Mouse (Mus musculus) right cerebral cortex, adult 18-20 months (tissue): Measurements from ENCODE around the gene Gm20388.

Source experiments
- DNase-seq: peaks from one replicate; pipeline ENCODE4 v3.0.0; 2022; ENCODE audit warnings: mixed read lengths

Gm20388 gene

GRCm38 (mm10) chr8:120049949-120050348 is 139.3 kb downstream of the Gm20388 start:
- no peak for DNase-seq

DNA sequence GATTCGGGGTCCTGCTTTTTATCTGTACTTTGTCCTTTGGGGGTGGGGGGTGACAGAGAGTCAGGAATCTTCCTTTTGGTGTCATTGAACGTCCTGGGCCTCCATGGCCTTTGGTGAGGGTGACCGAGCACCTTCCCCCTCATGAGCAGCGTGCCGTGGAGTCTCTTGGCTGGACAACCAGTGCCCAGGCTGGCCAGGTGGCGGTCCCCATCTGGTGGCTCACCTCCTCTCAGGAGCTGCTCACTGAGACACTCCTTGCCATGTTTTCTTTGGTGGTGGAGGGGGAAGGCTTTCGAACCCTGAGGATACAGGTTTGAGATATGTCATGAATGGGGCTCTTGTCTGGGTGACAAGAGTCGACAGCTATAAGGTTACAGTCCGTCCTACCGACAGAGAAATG is 139.7 kb downstream of the Gm20388 start:
- no peak for DNase-seq

GRCm38 (mm10) chr8:120051006-120051405 is 140.4 kb downstream of the Gm20388 start:
- DNase-seq = no peak

DNA sequence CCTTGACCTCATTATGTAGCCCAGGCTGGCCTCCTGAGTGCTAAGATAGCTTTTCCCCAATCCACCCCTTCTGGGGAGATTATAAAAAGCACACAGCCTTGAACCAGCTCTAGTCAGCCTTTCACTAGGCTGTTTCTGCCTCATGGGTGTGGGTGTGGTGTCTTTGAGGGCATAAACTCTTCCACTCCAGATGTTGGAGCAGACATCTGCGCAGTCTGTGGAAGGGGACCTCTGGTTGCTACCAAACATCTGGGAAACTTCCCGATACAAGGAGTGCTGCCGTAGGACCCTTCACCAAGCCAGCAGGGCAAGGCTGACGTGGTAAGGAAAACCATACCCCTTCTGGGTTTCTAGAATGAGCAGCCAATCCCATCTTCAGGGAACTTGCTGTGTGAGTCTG is 141.3 kb downstream of the Gm20388 start:
- no peak for DNase-seq

DNA sequence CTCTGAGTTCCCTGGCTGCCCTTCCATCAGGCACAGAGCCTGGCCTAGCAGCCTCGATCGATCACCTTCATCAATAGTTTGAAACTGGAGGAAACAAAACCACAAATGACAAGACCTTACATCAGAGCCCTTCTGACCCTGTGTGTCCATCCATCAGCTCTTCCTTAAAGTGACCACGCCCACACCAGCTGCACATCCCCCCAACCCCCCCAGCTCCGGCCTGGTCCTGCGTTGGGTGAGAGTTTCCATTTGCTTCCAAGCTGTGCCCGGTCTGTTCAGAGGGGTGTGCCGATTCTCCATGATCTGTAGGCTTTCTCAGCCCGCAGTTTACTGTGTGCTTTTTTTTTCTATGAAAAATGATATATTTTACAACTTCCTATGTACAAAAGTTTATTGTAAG is 141.7 kb downstream of the Gm20388 start:
- DNase-seq = no peak

GRCm38 (mm10) chr8:120054833-120055232 is 144.2 kb downstream of the Gm20388 start:
- no peak for DNase-seq

DNA sequence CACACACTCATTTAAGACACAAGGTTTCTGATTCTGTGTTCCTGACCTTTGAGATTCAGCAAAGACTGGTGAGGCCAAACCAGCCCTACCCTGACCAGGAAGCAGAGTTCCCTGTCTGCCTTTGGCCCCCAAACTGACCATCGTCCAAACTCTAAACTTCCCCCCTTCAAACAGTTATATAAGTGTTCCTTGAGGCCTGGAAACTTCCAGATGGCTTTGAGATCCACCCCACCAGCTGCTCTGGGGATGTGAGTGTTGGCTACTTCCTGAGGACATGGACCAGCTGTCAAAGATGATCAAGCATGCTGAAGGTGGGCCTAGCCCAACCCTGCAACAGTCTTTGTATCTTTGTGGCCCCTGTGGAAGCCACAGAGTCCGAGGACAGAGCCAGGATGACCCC is 146.4 kb downstream of the Gm20388 start:
- DNase-seq = no peak

DNA sequence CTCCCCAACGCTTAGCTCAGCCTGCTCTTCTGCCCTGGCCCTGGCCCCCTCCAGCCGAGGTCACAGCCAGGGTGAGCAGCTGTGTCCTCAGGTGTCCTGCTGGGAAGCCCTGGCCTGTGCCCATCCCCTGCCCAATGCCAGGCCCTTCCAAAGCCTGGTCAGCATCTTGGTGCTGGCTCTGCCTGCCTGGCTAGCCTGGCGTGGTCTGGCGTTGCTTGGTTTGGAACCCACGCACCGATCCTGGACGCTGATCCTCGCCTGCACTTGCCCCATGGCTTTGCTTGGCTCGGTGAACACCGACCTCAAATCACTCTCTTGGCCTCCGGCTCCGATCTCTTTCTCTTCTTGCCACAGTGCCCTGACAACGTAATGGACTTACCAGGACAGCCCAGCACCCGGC is 152.1 kb downstream of the Gm20388 start:
- DNase-seq = no peak

DNA sequence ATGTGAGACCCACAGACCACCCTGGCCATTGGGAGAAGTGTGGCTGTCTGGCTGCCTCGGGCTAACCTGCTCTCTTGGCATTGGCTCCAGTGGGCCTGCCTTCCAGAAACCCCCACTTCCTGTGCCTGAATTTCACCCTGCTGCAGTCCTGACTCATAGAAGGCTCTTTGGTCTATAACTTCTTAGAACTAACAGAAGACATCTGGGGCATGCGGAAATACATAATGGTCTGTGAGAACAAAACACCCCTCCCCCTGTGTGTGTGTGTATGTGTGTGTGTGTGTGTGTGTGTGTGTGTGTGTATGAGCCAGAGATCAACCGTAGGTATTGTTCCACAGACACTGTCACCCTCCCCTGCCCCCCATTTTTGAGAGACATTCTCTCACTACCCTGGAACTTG is 152.7 kb downstream of the Gm20388 start:
- DNase-seq = no peak

GRCm38 (mm10) chr8:120065611-120066010 is 155.0 kb downstream of the Gm20388 start:
- no peak for DNase-seq

GRCm38 (mm10) chr8:120066226-120066625 is 155.6 kb downstream of the Gm20388 start:
- DNase-seq = no peak

GRCm38 (mm10) chr8:120067936-120068668 is 157.5 kb downstream of the Gm20388 start:
- DNase-seq = no peak

DNA sequence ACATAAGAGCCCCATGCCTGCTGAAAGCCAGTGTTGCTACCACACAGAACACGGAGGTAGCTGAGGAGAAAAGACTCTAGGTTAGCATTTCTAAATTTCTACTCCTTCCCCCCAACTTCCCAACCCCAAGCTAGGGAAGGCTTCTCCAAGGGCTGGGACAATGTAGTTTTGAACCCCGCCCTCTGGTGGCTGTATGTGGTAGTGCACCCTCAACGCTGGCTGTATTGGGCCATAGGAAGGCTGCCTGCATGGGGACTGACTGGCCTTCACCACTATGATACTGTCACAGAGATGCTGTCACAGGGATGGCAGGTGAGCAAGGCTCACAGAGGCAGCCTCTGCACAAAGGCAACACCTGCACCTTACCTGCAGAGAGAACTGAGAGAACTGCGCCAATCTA is 161.0 kb downstream of the Gm20388 start:
- DNase-seq = peak; percentile 72

DNA sequence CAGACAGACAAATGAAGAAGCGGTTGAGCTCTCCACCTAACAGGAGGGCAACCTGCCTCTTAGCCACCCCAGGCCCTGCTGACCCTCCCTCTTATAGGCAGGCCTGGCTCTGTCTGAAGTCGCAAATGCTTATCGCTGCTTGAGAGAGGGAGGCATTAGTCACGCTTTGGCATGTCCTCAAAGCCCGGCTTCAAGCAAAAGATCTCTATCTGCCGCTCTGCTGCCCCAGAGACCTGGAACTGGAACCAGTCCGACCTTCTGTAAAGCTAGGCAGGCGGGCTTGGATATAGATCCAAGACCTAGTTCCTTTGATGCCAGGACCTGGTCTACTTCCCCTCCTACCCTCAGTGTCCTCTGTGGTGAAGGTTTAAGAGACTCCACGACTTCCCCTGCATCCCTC is 161.6 kb downstream of the Gm20388 start:
- no peak for DNase-seq

- DNase-seq = no peak
Measured at GRCm38 (mm10) chr8:120072827-120073226, 162.2 kb downstream of the Gm20388 start.

- no peak for DNase-seq
Measured at GRCm38 (mm10) chr8:120074516-120074915, 163.9 kb downstream of the Gm20388 start.

DNA sequence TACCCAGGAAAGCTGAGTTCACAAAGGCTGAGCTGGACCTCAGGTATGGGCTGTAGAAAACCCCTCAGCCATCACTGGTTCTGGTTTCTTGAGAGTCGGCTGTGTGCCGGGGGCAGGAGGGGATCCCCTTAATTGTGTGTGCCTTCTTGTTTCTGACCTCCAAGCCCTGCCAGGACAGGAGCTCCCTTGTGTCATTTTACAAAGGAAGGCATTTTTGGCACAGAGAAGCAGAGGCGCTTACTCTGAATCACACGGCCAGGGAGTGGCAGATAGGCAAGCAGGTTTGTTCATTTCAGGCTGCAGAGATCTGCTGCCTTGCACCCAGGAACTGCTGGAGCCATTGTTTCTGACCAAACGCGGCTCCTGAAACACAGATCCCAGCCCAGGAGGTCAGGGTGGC is 164.7 kb downstream of the Gm20388 start:
- no peak for DNase-seq

DNA sequence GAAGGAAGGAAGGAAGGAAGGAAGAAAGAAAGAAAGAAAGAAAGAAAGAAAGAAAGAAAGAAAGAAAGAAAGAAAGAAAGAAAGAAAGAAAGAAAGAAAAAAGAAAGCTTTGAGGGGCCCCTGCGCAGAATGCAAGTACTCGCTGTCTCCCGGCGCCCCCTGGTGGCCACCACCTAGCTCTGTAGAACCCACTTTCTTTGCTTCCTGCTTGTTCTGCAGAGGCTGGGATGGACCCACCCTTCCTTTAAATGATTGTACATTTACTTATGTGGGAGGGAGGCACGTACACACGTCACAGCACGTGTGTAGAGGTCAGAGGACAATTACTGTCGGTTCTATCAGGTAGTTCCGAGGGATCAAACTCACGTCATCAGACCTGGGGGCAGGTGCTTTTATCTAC is 167.4 kb downstream of the Gm20388 start:
- peak; percentile 77 for DNase-seq

DNA sequence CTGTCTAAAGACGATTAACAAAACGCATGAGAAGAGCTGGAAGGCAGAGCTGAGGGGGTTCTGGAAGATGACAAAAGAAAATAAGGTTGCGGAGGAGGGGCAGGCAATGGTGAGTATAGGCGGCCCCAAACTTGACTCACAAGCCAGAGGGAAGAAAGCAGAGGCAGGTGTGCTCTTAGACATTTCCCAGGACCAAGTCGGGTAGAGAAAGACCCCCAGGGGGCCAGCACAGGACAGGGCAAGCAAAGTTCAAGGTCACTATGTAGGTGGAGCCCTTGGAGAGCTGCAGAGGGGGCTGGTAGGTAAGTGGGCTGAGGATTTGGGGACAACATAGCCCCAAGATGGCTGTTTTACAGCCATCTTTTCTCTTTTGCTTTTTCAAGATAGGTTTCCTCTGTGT is 168.7 kb downstream of the Gm20388 start:
- DNase-seq = no peak

- DNase-seq = no peak
Measured at GRCm38 (mm10) chr8:120083261-120083660, 172.6 kb downstream of the Gm20388 start.

DNA sequence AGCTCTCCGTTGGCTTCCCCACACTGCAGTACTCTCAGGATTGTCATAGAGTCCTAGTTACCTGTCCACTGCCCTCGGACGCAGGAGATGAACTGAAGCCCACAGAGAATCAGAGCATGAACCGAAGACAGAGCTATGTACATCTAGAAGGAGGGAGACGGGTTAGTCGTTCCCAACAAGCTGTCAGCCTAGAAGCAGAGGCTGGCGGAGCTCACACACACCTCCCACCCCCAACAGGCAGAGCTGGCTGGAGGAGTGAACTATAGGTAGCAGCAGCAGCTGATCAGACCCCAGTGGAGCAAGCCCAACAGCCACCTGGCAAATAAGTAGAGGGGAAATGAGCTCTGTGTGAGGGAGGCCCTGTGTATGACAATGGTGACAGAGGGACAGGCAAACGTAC is 174.1 kb downstream of the Gm20388 start:
- DNase-seq = peak; percentile 47

DNA sequence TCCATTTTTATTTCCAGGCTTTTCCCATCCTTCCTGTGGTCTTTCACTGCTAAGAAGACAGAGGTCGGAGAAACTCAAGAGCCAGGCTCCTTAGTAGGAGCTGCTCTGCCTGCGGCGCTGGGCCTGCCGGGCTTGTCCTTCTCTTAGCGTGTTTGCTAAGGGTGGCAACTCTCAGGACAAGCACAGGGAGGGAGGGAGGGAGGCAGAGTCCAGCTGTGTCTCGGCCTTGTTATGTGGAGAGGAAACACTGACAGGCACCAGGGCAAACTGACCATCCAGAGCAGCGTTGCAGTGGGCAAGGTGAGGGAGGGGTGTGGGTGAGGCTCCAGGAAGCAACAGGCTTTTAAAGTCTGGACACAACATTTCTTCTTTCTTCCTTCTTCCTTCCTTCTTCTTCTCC is 178.9 kb downstream of the Gm20388 start:
- DNase-seq = no peak

- DNase-seq = no peak
Measured at GRCm38 (mm10) chr8:120091032-120091431, 180.4 kb downstream of the Gm20388 start.

DNA sequence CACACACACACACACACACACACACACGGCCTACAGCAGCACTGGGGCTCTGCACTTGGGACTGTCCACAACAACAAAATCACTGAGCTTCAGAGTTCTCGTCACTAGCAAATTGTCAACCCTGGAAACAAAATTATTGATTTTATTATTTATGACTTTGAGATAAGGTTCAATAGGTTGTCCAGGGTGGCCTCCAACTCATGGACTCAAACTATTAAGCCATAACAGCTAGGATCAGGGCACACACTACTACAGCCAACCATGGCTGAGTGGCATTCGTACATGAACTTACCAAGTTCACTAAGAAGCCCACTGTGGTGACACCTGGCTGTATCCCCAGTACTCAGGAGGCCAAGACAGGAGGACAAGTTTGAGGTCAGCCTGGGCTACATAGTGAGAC is 182.5 kb downstream of the Gm20388 start:
- DNase-seq = no peak

DNA sequence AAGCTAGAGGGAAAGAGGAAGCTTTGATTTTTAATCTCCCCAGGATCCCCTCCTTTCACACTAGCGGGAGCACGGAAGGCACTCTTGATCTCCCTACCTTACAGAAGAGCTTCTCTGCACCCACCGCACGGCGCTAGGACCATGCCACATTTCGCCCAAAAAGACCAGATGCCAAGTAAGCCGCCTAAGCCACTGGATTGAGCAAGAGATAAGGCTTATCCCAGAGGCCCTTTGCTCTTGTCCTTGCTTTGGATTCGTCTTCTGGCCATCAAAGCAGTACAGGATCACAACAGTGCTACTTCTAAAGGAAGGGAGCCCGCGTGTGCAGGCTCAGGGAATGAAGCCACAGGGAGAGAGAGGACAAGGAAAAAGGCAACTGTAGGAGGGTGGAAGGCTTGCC is 184.2 kb downstream of the Gm20388 start:
- DNase-seq = no peak
